Comparison of ENCODE assay signal across 8 mouse cellular contexts in genomic region chr7:109708961-109709382, GRCm38 (mm10). TPM values are rescaled to one million over a fixed set of nuclear protein-coding genes. Genes with fewer than 3 reads are reported as not detected.
DNase-seq lines count a peak whose midpoint lies in the region; TF ChIP-seq lines count a peak whose summit lies in the region.

No protein-coding gene starts in this region.

- H3K4me1 ChIP-seq in heart, embryonic 10.5 days = peaks cover 42% of the 10 kb centered on the region
- H3K4me1 ChIP-seq in thymus, adult 2 months (replicated peaks; ENCODE audit: control insufficient read depth, insufficient read depth, low read length) = peaks cover 2% of the 10 kb centered on the region; the same call in 1 of the 2 replicates

- intact Hi-C loops in left cerebral cortex, adult 2 months (cut with DNase I) = loop anchor here (5.0 kb wide), 1 partner anchor 183 kb away; no protein-coding TSS in a partner anchor

- H3K36me3 ChIP-seq in heart, embryonic 10.5 days = peaks cover 33% of the 10 kb centered on the region
- H3K36me3 ChIP-seq in thymus, adult 2 months (ENCODE audit: control insufficient read depth, insufficient read depth, low read length) = peaks cover 37% of the 10 kb centered on the region

- H3K4me3 ChIP-seq in heart, embryonic 10.5 days = no peak overlapping the region
- no peak overlapping the region for H3K4me3 ChIP-seq in left cerebral cortex, adult 2 months
- no peak overlapping the region for H3K4me3 ChIP-seq in thymus, adult 2 months (ENCODE audit: control insufficient read depth, insufficient read depth, low read length)

- DNase-seq in urinary bladder, postnatal 25 days (ENCODE audit: low spot score) = peak; percentile 23
- DNase-seq in urinary bladder, postnatal 10 days (ENCODE audit: low spot score) = no peak
- DNase-seq in heart, embryonic 10.5 days (ENCODE audit: low spot score) = peak; percentile 79
- DNase-seq in kidney, postnatal 25 days = peak; percentile 54 to 74
- DNase-seq in left cerebral cortex, adult 2 months (ENCODE audit: extremely low spot score in 1 of 2, low spot score in 2 of 2) = no peak
- DNase-seq in cerebellum, adult 18-20 months = no peak
- no peak for DNase-seq in thymus, adult 2 months
- no peak for DNase-seq in spleen, postnatal 10 days (ENCODE audit: low spot score in 2 of 2)

- no peak for TF ChIP-seq CTCF in left cerebral cortex, adult 2 months (IDR thresholded peaks at IDR 0.05)
- no peak for TF ChIP-seq CTCF in thymus, adult 2 months (IDR thresholded peaks at IDR 0.05; ENCODE audit: borderline replicate concordance, control insufficient read depth, extremely low read depth, insufficient read depth, low read length, poor library complexity)

- H3K9me3 ChIP-seq in heart, embryonic 10.5 days = no peaks in the 10 kb centered on the region

- WGBS in heart, embryonic 10.5 days = 20% methylated on average over 3 of the region's 3 CpGs
- WGBS in thymus, adult 2 months = 83% methylated on average over 3 of the region's 3 CpGs

- no peak for TF ChIP-seq POLR2A in thymus, adult 2 months (IDR thresholded peaks at IDR 0.05; ENCODE audit: control insufficient read depth, extremely low read depth, insufficient read depth, low read length, poor library complexity)

- H3K27me3 ChIP-seq in heart, embryonic 10.5 days (ENCODE audit: insufficient read depth, poor library complexity, severe bottlenecking) = no peaks in the 10 kb centered on the region
- H3K27me3 ChIP-seq in thymus, adult 2 months (ENCODE audit: control insufficient read depth, insufficient read depth, low read length) = no peaks in the 10 kb centered on the region

- peak overlapping the region; percentile 60 for H3K27ac ChIP-seq in heart, embryonic 10.5 days
- H3K27ac ChIP-seq in left cerebral cortex, adult 2 months = no peak overlapping the region
- no peak overlapping the region for H3K27ac ChIP-seq in thymus, adult 2 months (ENCODE audit: control insufficient read depth, insufficient read depth, low read length)

RNA-seq across cellular contexts. Expression of gene Akip1, which starts 5.5 kb away (rescaled TPM):
- polyA plus RNA-seq in heart, embryonic 10.5 days (2016; fragmentation: Nextera tagmentation; extraction: Ambion mirVana) = 32.5 and 34.6 TPM in 2 replicates
- 1 to 10 TPM; 4.9 to 5.9 TPM for total RNA-seq in left cerebral cortex, adult 2 months (2021)
- 13.8 and 14.6 TPM in 2 replicates for polyA plus RNA-seq in thymus, adult 2 months (2012; rRNA removed)

RNA-seq across cellular contexts. Expression of gene St5, which starts 5.6 kb away (rescaled TPM):
- polyA plus RNA-seq in heart, embryonic 10.5 days (2016; fragmentation: Nextera tagmentation; extraction: Ambion mirVana) = 37.7 and 39.9 TPM in 2 replicates
- 10 to 100 TPM; 14.8 to 18.9 TPM for total RNA-seq in left cerebral cortex, adult 2 months (2021)
- 20.8 and 21.7 TPM in 2 replicates for polyA plus RNA-seq in thymus, adult 2 months (2012; rRNA removed)

RNA-seq across cellular contexts. Expression of gene BC051019, which starts 14.7 kb away (rescaled TPM):
- 0.11 TPM in 1 of 2 replicates, not detected in the other for polyA plus RNA-seq in heart, embryonic 10.5 days (2016; fragmentation: Nextera tagmentation; extraction: Ambion mirVana)
- total RNA-seq in left cerebral cortex, adult 2 months (2021) = not detected
- polyA plus RNA-seq in thymus, adult 2 months (2012; rRNA removed) = 0.20 and 0.43 TPM in 2 replicates

RNA-seq across cellular contexts. Expression of gene Ascl3, which starts 22.6 kb away (rescaled TPM):
- not detected in 2 replicates for polyA plus RNA-seq in heart, embryonic 10.5 days (2016; fragmentation: Nextera tagmentation; extraction: Ambion mirVana)
- not detected for total RNA-seq in left cerebral cortex, adult 2 months (2021)
- 0.70 and 1.1 TPM in 2 replicates for polyA plus RNA-seq in thymus, adult 2 months (2012; rRNA removed)

RNA-seq across cellular contexts. Expression of gene Tmem9b, which starts 43.7 kb away (rescaled TPM):
- 45.9 and 58.4 TPM in 2 replicates for polyA plus RNA-seq in heart, embryonic 10.5 days (2016; fragmentation: Nextera tagmentation; extraction: Ambion mirVana)
- total RNA-seq in left cerebral cortex, adult 2 months (2021) = 10 to 100 TPM; 85.0 to 88.7 TPM
- polyA plus RNA-seq in thymus, adult 2 months (2012; rRNA removed) = 38.8 and 45.3 TPM in 2 replicates

Comparison
In these comparisons a context has a peak if more than half of its experiments do, and no peak if none do; other contexts are left out.
1. DNase-seq: peak in urinary bladder, postnatal 25 days (single experiment), heart, embryonic 10.5 days (single experiment) and kidney, postnatal 25 days (2 of 2); none in urinary bladder, postnatal 10 days (single experiment), left cerebral cortex, adult 2 months (0 of 2), cerebellum, adult 18-20 months (0 of 2), thymus, adult 2 months (single experiment) and spleen, postnatal 10 days (0 of 2).